Mouse (Mus musculus) 3134 (cell line): ENCODE data around the gene Olfr1344.
"Not testable (repeated sequence)": the region's sequence is repeated elsewhere in the genome, so short reads cannot be mapped to it uniquely, and the experiment has no call there.

Source experiments
- DNase-seq: peaks from one replicate; pipeline ENCODE4 v3.0.0-alpha.2; 2011; ENCODE audit warnings: low spot score; ENCODE audit not compliant: insufficient read length; ENCODE audit errors: extremely low read depth

Olfr1344 gene

GRCm38 (mm10) chr7:6438388-6438787 is at the start of gene Olfr1344:
TSS of gene Olfr1344 (plus strand) at chr7:6438688.
- no peak for DNase-seq

GRCm38 (mm10) chr7:6388971-6389370 is 49.5 kb upstream of the Olfr1344 start:
- DNase-seq, result no peak

- DNase-seq, result no peak
Measured at GRCm38 (mm10) chr7:6389449-6389848, 49.0 kb upstream of the Olfr1344 start.

GRCm38 (mm10) chr7:6397996-6398975 is 40.2 kb upstream of the Olfr1344 start, which contains the start of gene Smim17:
TSS of gene Smim17 (plus strand) at chr7:6398715.
- no peak for DNase-seq

GRCm38 (mm10) chr7:6410043-6410442 is 28.4 kb upstream of the Olfr1344 start, which contains the start of gene Gm20715:
TSS of gene Gm20715 (plus strand) at chr7:6410277.
- peak; percentile 53 for DNase-seq

GRCm38 (mm10) chr7:6414626-6415441 is 23.7 kb upstream of the Olfr1344 start:
- no peak for DNase-seq

GRCm38 (mm10) chr7:6415442-6415787 is 23.1 kb upstream of the Olfr1344 start:
- DNase-seq, result no peak

- no peak for DNase-seq
Measured at GRCm38 (mm10) chr7:6419894-6420293, 18.6 kb upstream of the Olfr1344 start.

- no peak for DNase-seq
Measured at GRCm38 (mm10) chr7:6429381-6429780, 9.1 kb upstream of the Olfr1344 start.

- no peak for DNase-seq
Measured at GRCm38 (mm10) chr7:6430342-6430741, 8.1 kb upstream of the Olfr1344 start.

- DNase-seq, result no peak
Measured at GRCm38 (mm10) chr7:6441173-6441572, 2.7 kb downstream of the Olfr1344 start.

- DNase-seq, result no peak
Measured at GRCm38 (mm10) chr7:6447771-6448170, 9.3 kb downstream of the Olfr1344 start.

GRCm38 (mm10) chr7:6455868-6456267 is 17.4 kb downstream of the Olfr1344 start, which contains the start of gene Olfr1336:
TSS of gene Olfr1336 (plus strand) at chr7:6456168.
- DNase-seq, result no peak

GRCm38 (mm10) chr7:6456399-6456798 is 17.9 kb downstream of the Olfr1344 start:
- DNase-seq, result no peak

GRCm38 (mm10) chr7:6466951-6467350 is 28.5 kb downstream of the Olfr1344 start, which contains the start of gene Olfr1346:
TSS of gene Olfr1346 (plus strand) at chr7:6467101.
- DNase-seq, result no peak

- DNase-seq, result not testable (repeated sequence)
Measured at GRCm38 (mm10) chr7:6477633-6478032, 39.1 kb downstream of the Olfr1344 start.

GRCm38 (mm10) chr7:6486841-6487240 is 48.4 kb downstream of the Olfr1344 start, which contains the start of gene Olfr5:
TSS of gene Olfr5 (minus strand) at chr7:6486941.
- no peak for DNase-seq
